Mouse (Mus musculus): ENCODE results near the gene Atg5. TPM values are rescaled to one million over a fixed set of nuclear protein-coding genes. Genes with fewer than 3 reads are reported as not detected.
"Not testable (repeated sequence)": the region's sequence is repeated elsewhere in the genome, so short reads cannot be mapped to it uniquely, and the experiment has no call there.

Gene Atg5
- total and polyA plus RNA-seq, 2 experiments = 16.7 to 61.8 TPM

- 89% methylated on average over 9 of the region's 9 CpGs for WGBS
- H3K4me1 ChIP-seq (ENCODE audit: control insufficient read depth, insufficient read depth, low read length) = no peaks in the 10 kb centered on the region
- no peak overlapping the region for H3K27ac ChIP-seq (replicated peaks; ENCODE audit: insufficient read depth, low read depth, low read length)
- no peak overlapping the region for H3K4me3 ChIP-seq (ENCODE audit: insufficient read depth, low read depth, low read length)
- no peaks in the 10 kb centered on the region for H3K27me3 ChIP-seq (ENCODE audit: control insufficient read depth, insufficient read depth, low read length)
- peaks cover 4% of the 10 kb centered on the region; the same call in 1 of the 2 replicates for H3K79me2 ChIP-seq (ENCODE audit: control insufficient read depth, insufficient read depth, low read length)
- H3K36me3 ChIP-seq (ENCODE audit: control insufficient read depth, insufficient read depth, low read length) = peaks cover 9% of the 10 kb centered on the region; the same call in 1 of the 2 replicates
- H3K9ac ChIP-seq (ENCODE audit: low read depth, low read length) = no peak overlapping the region
- TF ChIP-seq POLR2A (IDR thresholded peaks at IDR 0.05; ENCODE audit: extremely low read depth, insufficient read depth, low read length) = no peak
- DNase-seq (ENCODE audit: extremely low read depth, low read depth, low spot score) = peak; percentile 21
Observed at GRCm38 (mm10) chr10:44327057-44327456, 58.9 kb downstream of the Atg5 start.

- WGBS = 60% methylated on average over 3 of the region's 3 CpGs
- no peak for DNase-seq (ENCODE audit: extremely low read depth, low read depth, low spot score)
Observed at GRCm38 (mm10) chr10:44328347-44328746, 60.2 kb downstream of the Atg5 start.

GRCm38 (mm10) chr10:44330717-44331116, 62.6 kb downstream of the Atg5 start:
- Histone ChIP-seq H3K36me3 (ENCODE audit: control insufficient read depth, insufficient read depth, low read length) (peaks cover 7% of the 10 kb centered on the region; the same call in 1 of the 2 replicates), H3K9ac (ENCODE audit: low read depth, low read length) (no peak overlapping the region), H3K79me2 (ENCODE audit: control insufficient read depth, insufficient read depth, low read length) (peaks cover 4% of the 10 kb centered on the region; the same call in 1 of the 2 replicates), H3K27ac (replicated peaks; ENCODE audit: insufficient read depth, low read depth, low read length) (no peak overlapping the region), H3K4me1 (ENCODE audit: control insufficient read depth, insufficient read depth, low read length) (no peaks in the 10 kb centered on the region), H3K27me3 (ENCODE audit: control insufficient read depth, insufficient read depth, low read length) (no peaks in the 10 kb centered on the region), H3K4me3 (ENCODE audit: insufficient read depth, low read depth, low read length) (no peak overlapping the region)
- 96% methylated on average over 1 of the region's 1 CpGs for WGBS
- TF ChIP-seq POLR2A (IDR thresholded peaks at IDR 0.05; ENCODE audit: extremely low read depth, insufficient read depth, low read length) (no peak), CTCF (IDR thresholded peaks at IDR 0.05; ENCODE audit: low read depth, low read length) (no peak)
- DNase-seq (ENCODE audit: extremely low read depth, low read depth, low spot score) = no peak

More at GRCm38 (mm10) chr10:44328347-44328746, 60.2 kb downstream of the Atg5 start:
- H3K79me2 ChIP-seq (ENCODE audit: control insufficient read depth, insufficient read depth, low read length) = peaks cover 4% of the 10 kb centered on the region; the same call in 1 of the 2 replicates
- no peak overlapping the region for H3K4me3 ChIP-seq (ENCODE audit: insufficient read depth, low read depth, low read length)
- H3K27ac ChIP-seq (replicated peaks; ENCODE audit: insufficient read depth, low read depth, low read length) = no peak overlapping the region
- H3K27me3 ChIP-seq (ENCODE audit: control insufficient read depth, insufficient read depth, low read length) = no peaks in the 10 kb centered on the region
- no peak overlapping the region for H3K9ac ChIP-seq (ENCODE audit: low read depth, low read length)
- peaks cover 7% of the 10 kb centered on the region; the same call in 1 of the 2 replicates for H3K36me3 ChIP-seq (ENCODE audit: control insufficient read depth, insufficient read depth, low read length)
- TF ChIP-seq CTCF (IDR thresholded peaks at IDR 0.05; ENCODE audit: low read depth, low read length) (no peak), POLR2A (IDR thresholded peaks at IDR 0.05; ENCODE audit: extremely low read depth, insufficient read depth, low read length) (no peak)
- H3K4me1 ChIP-seq (ENCODE audit: control insufficient read depth, insufficient read depth, low read length) = no peaks in the 10 kb centered on the region

DNA sequence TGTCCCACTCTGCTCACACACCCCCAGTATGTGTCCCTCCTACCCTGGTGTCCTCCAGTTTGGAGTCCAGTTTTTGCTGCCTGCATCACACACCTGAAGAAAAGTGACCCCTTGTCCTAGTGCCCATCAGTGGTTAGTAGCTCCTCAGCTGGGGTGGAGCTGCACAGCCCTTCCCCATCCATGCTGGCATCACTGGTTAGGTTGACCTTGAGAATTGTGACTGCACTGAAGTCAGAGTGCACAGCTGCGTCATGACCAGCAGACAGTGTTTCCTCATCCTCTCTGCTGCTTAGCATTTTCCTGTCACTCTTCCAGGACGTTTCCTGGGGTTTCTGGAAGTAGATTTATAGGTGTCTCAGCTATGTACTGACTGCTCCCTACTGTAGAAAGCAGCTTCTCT, 63.3 kb downstream of the Atg5 start:
- peak; percentile 15 for DNase-seq (ENCODE audit: extremely low read depth, low read depth, low spot score)
- WGBS = 27% methylated on average over 2 of the region's 2 CpGs
- H3K4me3 ChIP-seq (ENCODE audit: insufficient read depth, low read depth, low read length) = no peak overlapping the region
- H3K27ac ChIP-seq (replicated peaks; ENCODE audit: insufficient read depth, low read depth, low read length) = no peak overlapping the region
- no peaks in the 10 kb centered on the region for H3K4me1 ChIP-seq (ENCODE audit: control insufficient read depth, insufficient read depth, low read length)
- peaks cover 7% of the 10 kb centered on the region; the same call in 1 of the 2 replicates for H3K36me3 ChIP-seq (ENCODE audit: control insufficient read depth, insufficient read depth, low read length)
- H3K27me3 ChIP-seq (ENCODE audit: control insufficient read depth, insufficient read depth, low read length) = no peaks in the 10 kb centered on the region
- no peak for TF ChIP-seq CTCF (IDR thresholded peaks at IDR 0.05; ENCODE audit: low read depth, low read length)
- no peak for TF ChIP-seq POLR2A (IDR thresholded peaks at IDR 0.05; ENCODE audit: extremely low read depth, insufficient read depth, low read length)
- H3K79me2 ChIP-seq (ENCODE audit: control insufficient read depth, insufficient read depth, low read length) = peaks cover 4% of the 10 kb centered on the region; the same call in 1 of the 2 replicates
- H3K9ac ChIP-seq (ENCODE audit: low read depth, low read length) = no peak overlapping the region

DNA sequence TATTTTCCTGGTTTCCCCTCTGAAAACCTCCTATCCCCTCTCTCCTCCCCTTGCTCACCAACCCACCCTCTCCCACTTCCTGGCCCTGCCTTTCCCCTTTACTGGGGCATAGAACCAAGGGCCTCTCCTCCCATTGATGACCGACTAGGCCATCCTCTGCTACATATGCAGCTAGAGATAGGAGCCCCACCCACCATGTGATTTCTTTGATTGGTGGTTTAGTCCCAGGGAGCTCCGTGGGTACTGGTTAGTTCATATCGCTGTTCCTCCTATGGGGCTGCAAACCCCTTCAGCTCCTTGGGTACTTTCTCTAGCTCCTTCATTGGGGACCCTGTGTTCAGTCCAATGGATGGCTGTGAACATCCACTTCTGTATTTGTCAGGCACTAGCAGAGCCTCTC, 64.5 kb downstream of the Atg5 start:
- not testable (repeated sequence) for H3K9ac ChIP-seq (ENCODE audit: low read depth, low read length); H3K4me1 ChIP-seq (ENCODE audit: control insufficient read depth, insufficient read depth, low read length); H3K36me3 ChIP-seq (ENCODE audit: control insufficient read depth, insufficient read depth, low read length); H3K4me3 ChIP-seq (ENCODE audit: insufficient read depth, low read depth, low read length); H3K27me3 ChIP-seq (ENCODE audit: control insufficient read depth, insufficient read depth, low read length); H3K27ac ChIP-seq (replicated peaks; ENCODE audit: insufficient read depth, low read depth, low read length); DNase-seq (ENCODE audit: extremely low read depth, low read depth, low spot score); H3K79me2 ChIP-seq (ENCODE audit: control insufficient read depth, insufficient read depth, low read length)
- 94% methylated on average over 3 of the region's 3 CpGs for WGBS

DNA sequence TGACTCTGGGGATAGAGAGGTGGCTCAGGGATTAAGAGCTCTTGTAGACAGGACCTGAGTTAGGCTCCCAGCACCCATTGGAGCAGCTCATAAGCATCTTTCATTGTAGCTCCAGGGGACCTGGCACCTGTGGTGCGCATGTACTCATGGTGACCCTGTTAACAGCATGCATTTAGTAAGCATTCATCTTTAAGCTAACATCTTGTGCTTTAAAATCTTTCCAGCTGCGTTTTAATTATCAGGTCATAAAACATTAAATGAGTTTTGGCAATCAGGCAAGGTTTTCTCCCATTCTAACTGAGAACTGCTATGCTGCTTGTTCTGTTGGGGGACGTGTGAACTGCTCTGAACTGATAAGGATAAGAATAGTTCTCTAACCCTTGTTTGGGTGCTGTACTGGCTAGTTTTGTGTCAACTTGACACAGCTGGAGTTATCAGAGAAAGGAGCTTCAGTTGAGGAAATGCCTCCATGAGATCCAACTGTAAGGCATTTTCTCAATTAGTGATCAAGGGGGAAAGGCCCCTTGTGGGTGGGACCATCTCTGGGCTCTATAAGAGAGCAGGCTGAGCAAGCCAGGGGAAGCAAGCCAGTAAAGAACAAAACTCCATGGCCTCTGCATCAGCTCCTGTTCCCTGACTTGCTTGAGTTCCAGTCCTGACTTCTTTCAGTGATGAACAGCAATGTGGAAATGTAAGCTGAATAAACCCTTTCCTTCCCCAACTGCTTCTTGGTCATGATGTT, 68.7 kb downstream of the Atg5 start:
- H3K9ac ChIP-seq (ENCODE audit: low read depth, low read length); H3K36me3 ChIP-seq (ENCODE audit: control insufficient read depth, insufficient read depth, low read length); DNase-seq (ENCODE audit: extremely low read depth, low read depth, low spot score); H3K4me1 ChIP-seq (ENCODE audit: control insufficient read depth, insufficient read depth, low read length); H3K27ac ChIP-seq (replicated peaks; ENCODE audit: insufficient read depth, low read depth, low read length); H3K4me3 ChIP-seq (ENCODE audit: insufficient read depth, low read depth, low read length); H3K27me3 ChIP-seq (ENCODE audit: control insufficient read depth, insufficient read depth, low read length); H3K79me2 ChIP-seq (ENCODE audit: control insufficient read depth, insufficient read depth, low read length): not testable (repeated sequence)
- WGBS = 81% methylated on average over 3 of the region's 3 CpGs

Measured in liver, adult 2 months (tissue).